Mouse (Mus musculus): ENCODE data around the gene Zfp511. TPM values are rescaled to one million over a fixed set of nuclear protein-coding genes. Genes with fewer than 3 reads are reported as not detected.

Zfp511 gene
- polyA plus RNA-seq, 1 experiment from 2014 or later: 16.5 TPM

DNA sequence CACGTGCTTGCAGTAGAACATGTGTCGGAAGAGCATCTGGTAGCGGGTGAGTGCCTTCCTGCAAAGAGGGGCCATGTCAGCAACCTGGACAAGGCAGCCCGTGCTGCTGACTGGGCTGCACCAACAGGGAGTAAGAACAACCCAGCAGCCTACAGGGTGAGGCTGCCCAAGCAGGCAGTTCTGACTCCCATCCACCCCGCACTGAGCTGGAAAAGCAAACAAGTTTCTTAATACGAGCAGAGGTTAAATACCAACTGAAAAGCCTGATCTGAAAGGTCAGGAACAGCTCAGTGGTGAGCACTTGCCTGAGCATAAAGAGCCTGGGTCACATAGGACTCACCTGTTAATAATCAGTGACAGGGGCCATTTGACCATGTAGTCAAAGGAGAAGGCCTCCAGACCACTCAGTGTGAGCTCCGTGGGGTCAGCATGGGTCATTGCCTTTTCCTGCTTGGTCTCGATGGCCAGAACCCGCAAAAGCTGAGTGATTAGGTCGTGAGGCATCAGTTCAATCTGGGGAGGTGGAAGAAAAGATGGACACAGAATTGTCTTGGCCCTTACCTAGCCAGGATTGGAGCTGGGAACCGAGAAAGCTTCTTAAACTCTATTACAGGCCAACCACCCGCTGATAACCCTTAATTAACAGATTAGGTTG is 35.0 kb upstream of the Zfp511 start:
- Histone ChIP-seq H3K4me3 (ENCODE audit: low read depth, low read length) (no peak overlapping the region), H3K36me3 (ENCODE audit: control insufficient read depth, insufficient read depth) (peaks cover 35% of the 10 kb centered on the region), H3K9me3 (replicated peaks; ENCODE audit: control insufficient read depth, low read length) (no peaks in the 10 kb centered on the region), H3K9ac (ENCODE audit: low read depth, low read length) (no peak overlapping the region), H3K27me3 (ENCODE audit: control insufficient read depth, insufficient read depth, low read depth, low read length) (no peaks in the 10 kb centered on the region), H3K4me1 (ENCODE audit: control insufficient read depth, low read depth, low read length) (no peaks in the 10 kb centered on the region), H3K4me2 (ENCODE audit: low read depth, low read length) (no peak overlapping the region), H3K27ac (ENCODE audit: low read length) (no peak overlapping the region)
- 74% methylated on average over 12 of the region's 12 CpGs for WGBS (ENCODE audit: insufficient replicate concordance)
- ATAC-seq (ENCODE audit: low read depth): peak; percentile 75

GRCm38 (mm10) chr7:140004666-140005065 is 31.5 kb upstream of the Zfp511 start:
- 81% methylated on average over 8 of the region's 8 CpGs for WGBS (ENCODE audit: insufficient replicate concordance)
- no peak overlapping the region for H3K4me2 ChIP-seq (ENCODE audit: low read depth, low read length)
- H3K27me3 ChIP-seq (ENCODE audit: control insufficient read depth, insufficient read depth, low read depth, low read length): no peaks in the 10 kb centered on the region
- H3K4me3 ChIP-seq (ENCODE audit: low read depth, low read length): no peak overlapping the region
- H3K4me1 ChIP-seq (ENCODE audit: control insufficient read depth, low read depth, low read length): no peaks in the 10 kb centered on the region
- peaks cover 26% of the 10 kb centered on the region for H3K36me3 ChIP-seq (ENCODE audit: control insufficient read depth, insufficient read depth)
- H3K27ac ChIP-seq (ENCODE audit: low read length): no peak overlapping the region
- no peak for ATAC-seq (ENCODE audit: low read depth)
- H3K9ac ChIP-seq (ENCODE audit: low read depth, low read length): no peak overlapping the region
- H3K9me3 ChIP-seq (replicated peaks; ENCODE audit: control insufficient read depth, low read length): no peaks in the 10 kb centered on the region

DNA sequence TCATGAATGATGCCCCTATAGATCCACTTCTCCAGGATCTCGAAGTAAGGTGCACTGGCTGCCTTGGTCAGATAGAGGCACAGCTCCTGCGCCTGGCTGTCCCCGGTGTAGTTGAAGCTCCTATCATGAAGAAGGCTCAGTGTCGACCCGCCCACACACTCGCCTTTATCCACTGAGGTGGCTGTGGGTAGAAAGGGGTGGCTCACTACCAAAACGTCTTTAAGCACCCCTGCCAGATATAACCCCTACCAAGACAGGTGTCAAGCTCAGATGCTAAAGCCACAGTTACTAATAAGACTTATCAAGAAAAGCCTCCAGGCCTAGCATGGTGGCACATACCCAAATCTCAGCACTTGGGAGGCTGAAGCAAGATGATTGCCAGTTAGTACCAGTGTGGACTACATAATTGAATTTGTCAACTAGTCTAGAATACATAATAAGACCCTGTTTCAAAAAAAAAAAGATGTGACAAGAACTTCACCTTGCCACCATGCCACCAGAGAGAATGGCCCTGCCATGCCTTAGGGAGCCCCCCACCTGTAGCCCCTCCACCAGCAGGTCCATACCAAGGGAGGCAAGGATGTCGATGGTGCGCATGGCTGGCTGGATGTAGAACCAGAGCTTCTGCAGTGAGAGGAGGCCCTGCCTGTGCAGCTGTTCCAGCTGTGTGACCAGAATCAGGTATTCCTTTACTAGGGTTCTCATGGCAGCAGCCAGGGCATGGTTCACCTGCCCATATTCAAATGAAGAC is 29.2 kb upstream of the Zfp511 start:
- Histone ChIP-seq H3K4me1 (ENCODE audit: control insufficient read depth, low read depth, low read length) (no peaks in the 10 kb centered on the region), H3K27me3 (ENCODE audit: control insufficient read depth, insufficient read depth, low read depth, low read length) (no peaks in the 10 kb centered on the region), H3K27ac (ENCODE audit: low read length) (no peak overlapping the region), H3K4me2 (ENCODE audit: low read depth, low read length) (no peak overlapping the region), H3K36me3 (ENCODE audit: control insufficient read depth, insufficient read depth) (peaks cover 20% of the 10 kb centered on the region), H3K9me3 (replicated peaks; ENCODE audit: control insufficient read depth, low read length) (no peaks in the 10 kb centered on the region), H3K9ac (ENCODE audit: low read depth, low read length) (no peak overlapping the region), H3K4me3 (ENCODE audit: low read depth, low read length) (no peak overlapping the region)
- ATAC-seq (ENCODE audit: low read depth): no peak
- WGBS (ENCODE audit: insufficient replicate concordance): 66% methylated on average over 9 of the region's 9 CpGs

DNA sequence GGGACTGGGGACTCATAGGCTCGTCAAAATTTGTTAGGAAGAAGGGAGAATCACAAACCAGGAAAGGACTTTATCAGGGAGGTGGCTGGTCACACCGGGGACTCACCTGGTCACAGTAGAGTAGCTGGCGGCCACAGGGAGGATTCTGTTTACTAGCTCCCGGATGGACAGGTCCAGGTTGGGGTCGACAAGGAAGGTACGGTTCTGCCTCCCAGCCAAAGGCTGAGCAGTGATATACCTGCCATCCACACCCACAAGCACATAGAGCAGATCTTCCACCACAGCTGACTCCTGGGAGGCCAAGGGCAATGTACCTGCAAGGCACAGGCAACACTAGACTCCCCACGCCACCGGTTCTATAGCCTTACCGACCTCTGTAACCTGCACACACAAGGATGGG is 28.4 kb upstream of the Zfp511 start:
- H3K27me3 ChIP-seq (ENCODE audit: control insufficient read depth, insufficient read depth, low read depth, low read length): no peaks in the 10 kb centered on the region
- no peak overlapping the region for H3K4me2 ChIP-seq (ENCODE audit: low read depth, low read length)
- H3K4me1 ChIP-seq (ENCODE audit: control insufficient read depth, low read depth, low read length): no peaks in the 10 kb centered on the region
- H3K36me3 ChIP-seq (ENCODE audit: control insufficient read depth, insufficient read depth): peaks cover 17% of the 10 kb centered on the region
- no peak for ATAC-seq (ENCODE audit: low read depth)
- WGBS (ENCODE audit: insufficient replicate concordance): 85% methylated on average over 9 of the region's 9 CpGs
- H3K4me3 ChIP-seq (ENCODE audit: low read depth, low read length): no peak overlapping the region
- no peaks in the 10 kb centered on the region for H3K9me3 ChIP-seq (replicated peaks; ENCODE audit: control insufficient read depth, low read length)
- no peak overlapping the region for H3K9ac ChIP-seq (ENCODE audit: low read depth, low read length)
- no peak overlapping the region for H3K27ac ChIP-seq (ENCODE audit: low read length)

DNA sequence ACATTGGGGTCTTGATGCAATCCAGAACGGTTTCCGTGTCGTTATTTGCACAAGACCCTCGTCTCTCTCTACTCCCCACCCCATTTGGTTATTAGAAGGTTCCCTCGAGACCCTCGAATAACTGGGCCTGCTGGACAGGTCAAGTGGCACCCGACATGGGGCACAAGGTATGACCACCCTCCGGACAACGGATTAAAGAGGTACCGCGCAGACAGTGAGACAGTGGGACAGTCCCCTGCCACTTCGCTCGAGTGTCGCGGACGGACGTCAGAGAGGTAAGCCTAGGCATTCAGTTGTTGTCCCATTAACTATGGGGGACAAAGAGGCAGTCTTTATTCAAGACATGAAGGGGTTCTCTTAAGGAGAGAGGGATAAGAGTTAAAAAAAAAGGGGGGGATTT is 24.9 kb upstream of the Zfp511 start:
- H3K4me3 ChIP-seq (ENCODE audit: low read depth, low read length): no peak overlapping the region
- H3K36me3 ChIP-seq (ENCODE audit: control insufficient read depth, insufficient read depth): peaks cover 7% of the 10 kb centered on the region
- no peaks in the 10 kb centered on the region for H3K4me1 ChIP-seq (ENCODE audit: control insufficient read depth, low read depth, low read length)
- WGBS (ENCODE audit: insufficient replicate concordance): 89% methylated on average over 17 of the region's 17 CpGs
- no peak overlapping the region for H3K4me2 ChIP-seq (ENCODE audit: low read depth, low read length)
- no peaks in the 10 kb centered on the region for H3K27me3 ChIP-seq (ENCODE audit: control insufficient read depth, insufficient read depth, low read depth, low read length)
- H3K9ac ChIP-seq (ENCODE audit: low read depth, low read length): no peak overlapping the region
- no peak for ATAC-seq (ENCODE audit: low read depth)
- no peaks in the 10 kb centered on the region for H3K9me3 ChIP-seq (replicated peaks; ENCODE audit: control insufficient read depth, low read length)
- no peak overlapping the region for H3K27ac ChIP-seq (ENCODE audit: low read length)

DNA sequence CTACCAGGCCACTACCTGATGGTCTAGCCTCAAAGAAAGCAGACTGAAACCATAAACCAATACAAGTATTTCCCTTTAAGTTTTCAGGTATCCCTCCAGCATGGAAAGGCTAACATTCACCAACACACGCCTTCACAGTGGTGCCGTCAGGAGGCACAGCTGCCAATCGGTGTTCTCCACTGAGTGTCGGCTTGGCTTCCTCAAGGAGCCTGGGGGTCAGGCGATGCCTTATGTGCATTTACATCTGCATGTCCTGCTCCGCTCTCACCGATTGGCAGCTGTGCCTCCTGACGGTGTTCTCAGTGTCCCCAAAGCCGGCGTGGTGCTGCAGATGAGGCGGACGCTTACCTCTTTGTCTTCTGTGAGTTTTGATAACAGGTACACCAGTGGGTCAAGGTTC is 4.4 kb upstream of the Zfp511 start:
- H3K9me3 ChIP-seq (replicated peaks; ENCODE audit: control insufficient read depth, low read length): no peaks in the 10 kb centered on the region
- no peaks in the 10 kb centered on the region for H3K27me3 ChIP-seq (ENCODE audit: control insufficient read depth, insufficient read depth, low read depth, low read length)
- WGBS (ENCODE audit: insufficient replicate concordance): 92% methylated on average over 12 of the region's 12 CpGs
- no peak overlapping the region for H3K27ac ChIP-seq (ENCODE audit: low read length)
- H3K9ac ChIP-seq (ENCODE audit: low read depth, low read length): no peak overlapping the region
- ATAC-seq (ENCODE audit: low read depth): no peak
- no peak overlapping the region for H3K4me2 ChIP-seq (ENCODE audit: low read depth, low read length)
- no peak overlapping the region for H3K4me3 ChIP-seq (ENCODE audit: low read depth, low read length)
- peaks cover 6% of the 10 kb centered on the region for H3K4me1 ChIP-seq (ENCODE audit: control insufficient read depth, low read depth, low read length)
- H3K36me3 ChIP-seq (ENCODE audit: control insufficient read depth, insufficient read depth): peaks cover 45% of the 10 kb centered on the region

- Histone ChIP-seq H3K4me2 (ENCODE audit: low read depth, low read length) (no peak overlapping the region), H3K27ac (ENCODE audit: low read length) (no peak overlapping the region), H3K4me1 (ENCODE audit: control insufficient read depth, low read depth, low read length) (peaks cover 11% of the 10 kb centered on the region), H3K36me3 (ENCODE audit: control insufficient read depth, insufficient read depth) (peaks cover 45% of the 10 kb centered on the region), H3K9ac (ENCODE audit: low read depth, low read length) (no peak overlapping the region), H3K27me3 (ENCODE audit: control insufficient read depth, insufficient read depth, low read depth, low read length) (no peaks in the 10 kb centered on the region), H3K4me3 (ENCODE audit: low read depth, low read length) (no peak overlapping the region), H3K9me3 (replicated peaks; ENCODE audit: control insufficient read depth, low read length) (no peaks in the 10 kb centered on the region)
- WGBS (ENCODE audit: insufficient replicate concordance): 89% methylated on average over 10 of the region's 10 CpGs
- no peak for ATAC-seq (ENCODE audit: low read depth)
Measured at GRCm38 (mm10) chr7:140032366-140032765, 3.8 kb upstream of the Zfp511 start.

DNA sequence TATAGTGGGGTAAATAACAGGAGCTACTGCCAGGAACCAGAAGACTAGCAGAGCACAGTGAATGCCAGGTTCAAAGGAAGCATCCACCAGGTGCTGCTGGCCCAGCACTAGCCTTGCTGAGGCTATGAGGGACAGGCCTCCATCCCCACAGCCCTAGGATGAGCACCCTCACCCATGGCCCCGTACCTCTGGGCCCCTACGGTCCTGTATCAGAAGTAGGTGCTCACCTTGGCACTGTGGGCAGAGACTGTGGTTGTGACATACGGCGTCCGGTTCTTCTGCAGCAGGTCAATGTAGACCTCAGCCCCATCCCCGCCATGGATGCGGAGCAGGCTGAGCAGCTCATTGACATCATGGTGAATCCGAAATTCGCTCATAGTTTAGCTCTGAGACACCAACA is 2.8 kb upstream of the Zfp511 start:
- no peak overlapping the region for H3K27ac ChIP-seq (ENCODE audit: low read length)
- no peak overlapping the region for H3K4me3 ChIP-seq (ENCODE audit: low read depth, low read length)
- H3K9me3 ChIP-seq (replicated peaks; ENCODE audit: control insufficient read depth, low read length): no peaks in the 10 kb centered on the region
- ATAC-seq (ENCODE audit: low read depth): no peak
- H3K4me2 ChIP-seq (ENCODE audit: low read depth, low read length): no peak overlapping the region
- 85% methylated on average over 9 of the region's 9 CpGs for WGBS (ENCODE audit: insufficient replicate concordance)
- no peaks in the 10 kb centered on the region for H3K27me3 ChIP-seq (ENCODE audit: control insufficient read depth, insufficient read depth, low read depth, low read length)
- no peak overlapping the region for H3K9ac ChIP-seq (ENCODE audit: low read depth, low read length)
- peaks cover 40% of the 10 kb centered on the region for H3K36me3 ChIP-seq (ENCODE audit: control insufficient read depth, insufficient read depth)
- peaks cover 11% of the 10 kb centered on the region for H3K4me1 ChIP-seq (ENCODE audit: control insufficient read depth, low read depth, low read length)

- Histone ChIP-seq H3K4me1 (ENCODE audit: control insufficient read depth, low read depth, low read length) (peaks cover 11% of the 10 kb centered on the region), H3K36me3 (ENCODE audit: control insufficient read depth, insufficient read depth) (peaks cover 21% of the 10 kb centered on the region), H3K4me3 (ENCODE audit: low read depth, low read length) (peak overlapping the region; percentile 89), H3K27ac (ENCODE audit: low read length) (peak overlapping the region; percentile 88), H3K4me2 (ENCODE audit: low read depth, low read length) (peak overlapping the region; percentile 92), H3K9me3 (replicated peaks; ENCODE audit: control insufficient read depth, low read length) (no peaks in the 10 kb centered on the region), H3K27me3 (ENCODE audit: control insufficient read depth, insufficient read depth, low read depth, low read length) (no peaks in the 10 kb centered on the region), H3K9ac (ENCODE audit: low read depth, low read length) (peak overlapping the region; percentile 88)
- WGBS (ENCODE audit: insufficient replicate concordance): 8% methylated on average over 7 of the region's 7 CpGs
- no peak for ATAC-seq (ENCODE audit: low read depth)
Measured at GRCm38 (mm10) chr7:140035456-140035855, 735 bp upstream of the Zfp511 start.
